Mouse (Mus musculus) regulatory T cell (primary cell): ENCODE measurements around the gene Vav2.

Experiments
- in situ Hi-C: fragments of 300-600 bp; cut with MboI, MseI; formaldehyde crosslinking; loops from one replicate; pipeline ENCODE4 v1.15.1; 2025; ENCODE audit warnings: high pct_unique_total_duplicates

The Vav2 gene

DNA sequence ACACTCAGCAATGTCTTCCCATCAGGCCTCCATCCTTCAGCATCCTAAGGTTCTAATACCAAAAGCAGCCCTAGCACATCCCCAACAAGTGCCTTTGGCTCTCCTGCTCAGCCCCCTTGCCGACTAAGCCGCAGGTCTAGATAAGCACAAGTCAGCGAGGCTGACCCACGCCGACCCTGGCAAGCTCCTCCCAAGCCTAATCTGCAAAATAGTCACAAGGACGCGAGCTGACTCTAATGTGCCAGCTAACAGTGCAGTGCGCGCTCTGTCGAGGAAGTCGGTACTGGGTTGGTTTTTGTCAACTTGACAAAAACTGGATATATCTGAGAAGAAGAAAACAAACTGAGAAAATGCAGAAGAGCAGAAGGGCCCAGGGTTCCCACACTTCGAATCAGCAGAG, 53.5 kb downstream of the Vav2 start:
- in situ Hi-C loops: no loop called here

DNA sequence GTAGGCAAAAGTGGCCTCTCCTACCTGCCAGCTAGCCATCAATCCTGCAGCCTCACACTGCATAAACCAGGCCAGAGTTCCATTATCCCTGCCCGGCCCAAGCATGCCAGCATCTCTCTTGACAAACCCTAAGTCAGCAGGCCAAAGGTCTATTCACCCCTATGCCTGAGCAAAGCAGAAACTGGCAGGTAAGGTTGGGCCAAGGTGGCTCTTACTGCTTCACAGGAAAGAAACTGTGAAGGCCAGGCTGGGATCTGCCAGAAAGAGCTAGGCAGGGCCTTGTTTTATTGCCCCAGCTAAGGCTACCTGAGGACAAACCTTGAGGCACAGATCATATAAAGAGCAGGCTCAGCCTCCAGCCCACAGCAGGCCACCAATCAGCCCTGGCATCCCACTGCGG, 55.4 kb downstream of the Vav2 start:
- in situ Hi-C loops: no loop called here

DNA sequence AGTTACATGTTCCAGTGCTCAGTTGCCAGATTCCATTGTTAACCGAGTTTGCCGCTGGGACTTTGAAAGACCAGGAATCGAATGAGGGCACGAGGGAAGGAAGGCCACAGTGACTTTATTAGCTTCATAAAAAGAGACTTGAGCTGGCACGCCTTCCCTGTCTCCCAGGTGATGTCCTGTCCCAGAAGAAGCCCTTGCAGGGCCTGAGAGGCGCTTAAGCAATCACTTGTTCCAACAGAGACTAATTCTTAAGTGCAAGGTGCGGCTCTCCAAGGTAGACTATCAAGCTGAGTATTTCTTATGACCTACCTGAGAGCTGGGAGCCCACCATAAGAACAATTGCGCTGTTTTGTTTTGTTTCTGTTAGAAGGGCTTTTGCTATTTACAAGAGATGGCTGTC, 57.9 kb downstream of the Vav2 start:
- in situ Hi-C loops: no loop called here

DNA sequence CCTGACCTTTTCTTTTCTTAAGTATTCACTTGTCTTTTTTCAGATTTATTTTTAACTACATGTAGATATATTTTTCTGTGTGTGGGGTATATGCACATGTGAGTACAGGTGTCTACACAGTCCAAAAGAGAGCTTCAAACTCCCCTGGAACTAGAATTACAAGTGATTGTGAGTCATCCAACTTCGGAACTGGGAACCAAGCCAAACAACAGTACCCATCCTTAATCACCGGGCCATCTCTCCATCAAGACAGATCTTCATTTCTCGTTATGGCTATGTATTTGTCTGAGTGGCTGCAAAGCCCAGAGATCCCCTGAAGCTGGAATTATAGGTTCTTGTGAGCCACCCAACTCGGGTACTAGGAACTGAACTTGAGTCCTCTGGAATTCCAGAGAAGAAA, 61.5 kb downstream of the Vav2 start:
- in situ Hi-C loops: no loop called here

DNA sequence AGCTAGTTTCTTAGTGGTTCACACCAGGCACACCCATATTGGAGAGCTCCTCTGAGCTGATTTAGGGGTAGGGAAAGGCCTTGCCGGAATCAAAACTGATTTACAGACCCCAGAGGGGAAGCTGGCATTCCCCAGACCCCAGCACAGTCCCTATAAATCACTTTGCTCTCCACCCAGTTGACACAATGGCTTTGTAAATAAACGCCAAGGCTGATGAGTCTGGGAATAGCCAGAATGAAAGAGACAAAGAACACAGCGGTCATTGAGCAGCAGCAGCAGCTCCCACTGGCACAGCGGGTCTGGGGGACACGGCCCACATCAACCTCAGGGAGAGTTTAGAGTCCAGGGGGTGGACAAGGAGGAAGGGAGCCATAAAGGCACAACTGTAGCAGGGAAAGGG, 65.0 kb downstream of the Vav2 start:
- in situ Hi-C loops: no loop called here

DNA sequence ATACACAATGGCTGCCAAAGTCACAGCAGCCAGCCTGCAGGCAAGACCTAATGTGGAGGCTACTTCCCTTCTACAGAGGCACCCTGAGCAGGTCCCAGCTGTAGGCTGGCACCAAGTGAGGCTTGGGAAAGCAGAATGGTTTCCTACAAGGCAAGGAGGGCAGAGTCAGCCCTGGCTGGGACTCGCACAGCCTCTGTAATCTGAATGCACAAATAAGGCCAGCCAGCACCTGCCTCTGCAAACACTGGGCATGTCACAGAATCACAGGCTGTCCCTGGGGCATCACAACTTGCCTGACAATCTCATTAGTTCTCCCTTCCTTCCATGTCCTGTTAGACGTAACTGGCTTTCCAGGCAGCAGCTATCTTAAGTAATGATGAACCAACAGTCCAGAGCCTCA, 68.4 kb downstream of the Vav2 start:
- in situ Hi-C loops: no loop called here

DNA sequence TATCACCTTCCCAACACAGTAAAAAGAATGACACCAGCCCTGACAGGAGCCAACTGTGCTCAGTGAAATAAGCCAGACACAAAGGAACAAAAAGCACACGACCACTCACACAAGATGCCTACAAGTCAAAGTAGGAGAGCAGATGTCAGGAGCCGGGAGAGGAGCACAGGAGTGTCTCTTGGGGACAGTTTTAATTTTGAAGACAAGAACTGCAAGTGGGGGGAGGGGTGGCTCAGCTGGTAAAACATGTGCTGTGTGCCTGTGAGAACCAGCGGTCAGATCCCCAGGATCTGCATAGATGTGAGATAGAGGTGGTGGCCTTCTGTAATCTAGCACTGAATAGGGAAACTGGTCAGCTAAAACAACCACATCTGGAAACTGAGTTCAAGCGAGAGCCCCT, 71.1 kb downstream of the Vav2 start:
- in situ Hi-C loops: no loop called here

DNA sequence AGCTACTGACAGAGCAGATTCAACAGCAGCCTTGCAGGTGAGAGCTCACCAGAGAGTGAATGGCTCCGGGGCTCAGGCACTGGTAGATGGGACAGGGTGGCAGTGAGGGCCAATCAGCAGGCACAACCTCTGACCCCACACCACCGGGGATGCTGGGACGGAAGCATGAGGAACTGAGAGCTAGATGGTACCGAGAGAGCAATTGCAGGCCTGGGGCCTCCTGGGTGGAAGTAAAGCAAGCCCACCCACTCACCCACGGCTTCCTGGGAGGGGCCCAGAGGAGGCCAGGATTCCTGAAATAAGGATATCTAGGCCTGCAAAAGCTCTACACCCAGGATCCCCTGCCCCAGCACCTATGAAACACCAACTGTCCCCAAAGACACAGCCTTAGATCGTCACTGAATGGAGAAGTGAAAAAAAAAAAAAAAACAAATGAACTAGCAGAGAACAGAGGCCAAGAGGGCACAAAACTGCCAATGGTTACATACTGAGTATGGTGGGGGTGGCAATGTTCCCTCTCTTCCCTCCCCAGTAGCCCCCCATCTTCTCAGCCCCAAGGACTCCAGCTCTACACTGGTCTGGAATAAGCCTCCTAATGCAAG, 72.1 kb downstream of the Vav2 start:
- in situ Hi-C loops: no loop called here

DNA sequence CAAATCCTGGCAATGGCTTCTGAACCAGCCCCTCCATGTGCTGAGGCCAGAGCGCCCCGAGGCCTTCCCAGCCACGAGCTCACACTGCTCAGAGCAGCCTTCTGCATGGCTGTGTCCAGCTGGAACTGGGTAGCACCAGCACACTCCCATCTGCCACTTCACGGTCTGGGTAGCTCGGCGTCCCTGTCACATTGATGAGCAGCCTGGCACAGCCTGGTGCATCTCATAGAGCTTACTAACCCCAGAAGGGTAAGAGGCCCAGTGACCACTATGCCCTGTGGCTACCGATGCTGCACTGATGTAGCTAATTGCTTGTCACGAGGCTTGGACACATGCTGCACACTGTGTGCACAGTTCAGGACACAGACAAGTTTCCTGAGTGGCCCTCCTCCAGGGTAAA, 74.1 kb downstream of the Vav2 start:
- in situ Hi-C loops: no loop called here

DNA sequence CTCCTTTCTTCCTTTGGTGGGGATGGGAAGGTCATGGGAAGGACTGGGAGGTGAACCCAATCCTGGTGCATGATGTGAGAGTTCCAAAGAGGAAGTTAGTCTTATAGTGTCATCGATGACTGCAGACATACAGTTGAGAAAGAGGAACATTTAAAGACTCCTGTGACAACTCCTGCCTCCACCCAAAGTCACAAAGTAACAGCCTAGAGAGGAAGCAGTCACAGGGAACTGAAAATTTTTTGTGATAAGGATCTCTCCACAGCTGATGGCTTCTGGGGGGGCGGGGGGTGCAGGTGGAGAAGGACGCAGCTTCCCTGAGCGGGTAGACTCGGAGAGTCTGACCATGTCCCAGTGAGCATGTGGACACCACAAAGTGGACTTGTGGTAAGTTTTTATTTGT, 76.5 kb downstream of the Vav2 start:
- in situ Hi-C loops: no loop called here

DNA sequence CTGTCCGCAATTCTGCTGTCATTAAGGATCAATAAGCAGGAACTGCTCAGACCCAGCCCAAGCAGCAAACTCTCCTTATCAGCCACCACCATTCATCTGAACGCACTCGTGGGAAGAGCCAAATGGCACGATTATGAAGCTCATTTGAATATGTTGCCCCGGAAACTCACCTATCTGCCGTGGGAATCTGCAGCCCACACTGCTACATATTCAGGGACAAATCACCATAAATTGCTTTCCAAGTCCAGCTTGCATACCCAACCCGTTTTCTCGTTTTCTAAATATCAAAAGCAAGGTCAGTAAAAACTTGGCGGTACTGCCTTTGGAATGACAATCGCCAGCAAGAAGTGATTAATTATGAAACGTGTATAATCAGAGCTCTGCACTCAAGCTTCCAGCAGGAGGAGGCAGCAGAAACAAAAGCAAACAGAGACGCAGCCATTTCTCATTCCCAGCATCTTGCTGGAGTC, 82.8 kb downstream of the Vav2 start:
- in situ Hi-C loops: no loop called here

DNA sequence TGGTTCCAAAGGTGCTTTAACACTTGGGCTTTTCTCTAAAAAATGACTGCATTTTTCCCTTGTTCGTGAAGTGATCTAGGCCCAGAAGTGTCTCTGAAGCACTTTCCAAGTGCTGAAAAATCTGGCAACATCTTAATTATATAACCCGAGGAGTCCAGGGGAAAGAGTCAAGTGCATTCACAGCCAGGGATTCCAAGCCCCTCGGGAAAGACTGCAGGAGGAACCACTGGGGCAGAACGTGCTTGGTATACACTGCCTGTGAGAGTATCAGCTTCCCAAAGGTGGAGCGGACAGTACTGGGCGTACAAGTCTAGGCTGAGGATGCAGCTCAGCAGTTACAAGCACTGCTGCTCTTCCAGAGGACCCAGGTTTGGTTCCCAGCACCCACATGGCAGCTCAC, 86.2 kb downstream of the Vav2 start:
- in situ Hi-C loops: no loop called here

DNA sequence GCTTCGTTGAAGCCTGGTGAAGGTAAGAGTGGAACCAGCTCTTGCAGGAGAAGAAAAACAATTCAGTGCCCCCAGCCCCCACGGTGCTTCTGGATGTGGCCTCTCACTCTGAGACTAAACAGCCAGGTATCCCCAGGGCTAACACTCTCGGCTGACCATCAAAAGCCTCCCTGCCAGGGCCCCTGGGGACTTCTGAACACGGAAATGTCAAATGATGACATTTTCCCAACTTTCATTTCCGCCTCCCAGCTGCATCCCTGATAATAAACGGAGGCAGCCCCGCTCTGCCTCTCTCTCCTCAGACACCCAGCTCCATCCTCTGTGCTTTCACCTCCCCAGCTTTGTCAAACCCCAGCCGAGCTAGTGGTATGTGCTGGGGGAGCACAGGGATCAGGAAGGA, 87.8 kb downstream of the Vav2 start:
- in situ Hi-C loops: no loop called here

DNA sequence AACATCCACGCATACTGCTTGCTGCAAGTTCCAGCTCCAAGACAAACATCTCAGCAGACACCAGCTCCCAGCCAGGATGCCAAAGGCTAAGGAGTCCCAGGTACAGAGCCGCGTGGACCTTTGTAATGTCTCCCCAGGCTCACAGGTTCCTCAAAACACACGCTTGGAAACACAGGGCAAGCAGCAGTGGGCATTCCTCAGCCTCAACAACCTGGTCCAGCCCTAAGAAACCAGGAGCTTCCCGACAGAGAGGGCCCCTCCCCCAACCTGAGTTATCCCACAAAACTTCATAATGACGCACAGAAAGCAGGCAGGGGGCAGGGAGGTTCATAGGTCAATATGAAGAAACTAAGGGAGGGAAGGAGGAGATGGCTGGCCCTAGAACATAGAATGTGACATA, 89.6 kb downstream of the Vav2 start:
- in situ Hi-C loops: no loop called here

DNA sequence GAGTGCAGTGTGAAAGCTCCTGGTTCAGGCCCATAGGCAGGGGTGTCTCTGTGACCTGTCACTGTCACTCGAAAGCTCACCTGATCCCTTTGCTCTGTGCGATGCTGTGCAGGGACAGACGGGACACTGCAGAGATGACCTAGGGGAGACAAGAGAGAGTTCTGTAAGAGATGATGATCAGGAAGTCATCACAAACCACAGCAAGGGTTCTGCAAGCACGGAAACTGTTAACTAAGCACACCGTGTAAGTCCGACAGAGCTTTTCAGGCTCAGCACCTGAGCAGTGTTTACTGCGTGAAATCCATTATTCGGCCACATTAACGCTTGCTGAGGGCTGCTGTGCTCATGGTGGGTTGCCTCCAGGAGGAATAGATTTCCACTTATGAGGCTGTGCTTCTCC, 90.2 kb downstream of the Vav2 start:
- in situ Hi-C loops: no loop called here

DNA sequence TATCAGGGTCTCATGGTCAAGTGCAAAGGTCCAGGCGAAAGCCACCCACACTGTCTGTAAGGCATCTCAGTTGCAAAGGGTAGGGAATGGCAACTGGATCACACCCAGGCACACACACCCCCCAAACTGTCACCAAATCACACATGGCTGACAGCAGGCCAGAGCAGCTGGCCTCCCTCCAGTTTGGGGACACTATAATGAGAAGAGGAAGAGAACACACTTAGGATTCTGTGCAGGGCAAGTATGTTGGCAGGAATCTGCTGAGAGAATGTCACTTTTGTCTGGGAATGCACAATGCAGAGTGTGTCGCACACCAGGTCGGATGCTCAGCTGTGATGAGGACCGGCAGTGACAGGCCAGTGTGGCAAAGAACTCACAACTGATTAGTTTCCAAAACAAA, 92.0 kb downstream of the Vav2 start:
- in situ Hi-C loops: no loop called here

DNA sequence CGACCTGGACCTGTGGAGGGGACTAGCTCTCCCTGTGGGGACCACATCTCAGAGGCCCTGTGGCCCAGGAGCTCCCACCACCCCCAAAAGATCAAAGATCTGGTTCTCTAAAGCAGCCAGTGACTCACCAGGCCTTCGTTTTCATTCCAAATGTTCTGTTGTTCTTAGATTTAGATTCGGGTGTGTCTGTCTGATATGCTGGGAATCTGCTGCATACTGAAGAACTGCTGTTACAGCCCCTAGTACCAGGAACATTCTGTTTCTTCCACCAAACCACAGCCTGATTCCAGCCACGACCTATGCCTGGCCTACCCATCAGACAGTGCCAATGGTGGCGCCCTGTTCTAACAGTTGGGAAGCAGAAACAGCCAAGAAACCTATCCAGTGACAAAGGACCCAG, 95.3 kb downstream of the Vav2 start:
- in situ Hi-C loops: no loop called here

DNA sequence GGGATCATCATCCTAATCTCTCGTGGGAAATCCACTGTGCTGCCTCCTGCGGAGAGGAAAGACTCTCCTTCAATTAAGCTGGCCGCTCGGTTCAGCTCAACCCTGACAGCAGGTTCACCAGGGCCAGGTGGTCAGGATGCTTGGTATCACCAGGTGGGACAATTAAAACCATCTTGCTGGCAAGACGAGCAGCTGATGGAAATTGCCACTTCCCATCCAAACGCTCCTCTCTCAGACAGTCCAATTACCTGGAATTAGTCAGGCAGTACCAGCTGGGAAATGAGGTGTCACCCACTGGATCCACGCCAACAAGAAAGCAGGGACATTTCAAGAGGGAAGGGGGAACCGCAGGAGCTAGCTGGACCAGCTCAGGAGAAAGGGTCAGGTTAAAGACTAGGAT, 96.4 kb downstream of the Vav2 start:
- in situ Hi-C loops: no loop called here

DNA sequence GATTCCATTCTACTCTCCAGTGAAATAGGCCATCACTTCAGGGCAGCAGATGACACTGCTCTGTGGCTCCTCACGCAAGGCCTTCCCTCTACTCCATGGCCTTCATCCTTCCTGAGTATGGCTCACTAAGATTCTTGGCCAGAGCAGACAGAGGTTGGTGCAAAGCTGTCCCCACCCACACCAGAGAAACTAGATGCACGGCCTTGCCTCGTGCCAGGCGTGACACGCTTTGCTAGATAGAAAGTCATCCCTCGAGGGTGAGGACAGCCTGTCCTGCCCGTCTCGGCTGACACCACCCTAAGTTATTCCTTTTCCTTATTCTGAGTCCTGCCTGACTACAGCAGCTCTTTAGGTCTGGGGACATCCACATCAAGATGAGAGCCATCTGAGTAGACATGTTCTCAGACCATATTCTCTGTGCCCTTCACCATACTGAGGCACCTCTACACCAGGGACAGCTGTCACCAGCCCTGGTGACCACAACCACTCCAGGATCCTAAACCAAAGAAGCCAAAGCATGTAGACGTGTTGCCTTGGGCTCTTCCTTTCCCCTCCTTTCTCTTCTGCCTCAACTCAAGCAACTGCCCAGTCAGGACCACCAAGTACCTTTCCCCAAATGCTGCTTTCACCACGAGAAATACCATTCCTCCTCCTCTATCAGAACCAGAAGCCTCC, 97.3 kb downstream of the Vav2 start:
- in situ Hi-C loops: no loop called here

DNA sequence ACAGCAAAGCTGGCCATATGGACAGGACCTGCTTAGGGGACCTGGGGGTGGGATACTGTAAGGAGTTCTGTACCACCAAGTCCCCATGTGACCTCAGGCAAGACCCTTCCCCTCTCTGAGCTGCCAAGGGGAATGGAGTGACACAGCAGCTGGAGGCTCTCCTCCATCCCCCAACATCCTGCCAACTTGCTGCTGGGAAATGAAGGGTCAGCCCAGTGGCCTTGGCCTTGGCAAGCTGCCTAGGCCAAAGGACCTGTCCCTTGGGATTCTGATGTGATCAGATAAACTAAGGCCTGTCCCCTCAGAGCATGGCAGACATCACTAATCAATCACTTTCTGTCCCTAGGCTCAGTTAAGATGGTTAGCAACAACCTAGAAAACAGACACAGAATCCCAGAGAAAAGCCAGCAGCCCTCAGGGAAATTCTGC, 98.2 kb downstream of the Vav2 start:
- in situ Hi-C loops: no loop called here

DNA sequence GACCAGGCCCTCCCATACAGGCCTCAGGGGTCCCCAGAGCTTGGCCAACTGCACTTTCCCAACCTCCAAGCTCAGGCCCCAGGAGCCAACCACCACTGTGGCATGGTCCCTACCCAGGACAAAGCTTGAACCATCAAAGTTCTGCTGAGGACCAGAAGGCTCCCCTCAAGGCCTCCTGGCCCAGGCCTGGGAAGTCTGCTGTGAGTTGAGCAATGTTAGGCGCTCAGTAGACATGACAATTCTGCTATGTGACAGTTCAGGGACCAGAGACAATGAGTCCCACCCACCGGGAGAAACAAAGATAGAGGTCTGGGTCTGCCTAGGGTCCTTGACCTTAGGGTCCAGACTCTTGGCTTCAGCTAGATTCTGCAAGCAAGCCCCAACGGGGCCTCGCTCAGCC, 98.9 kb downstream of the Vav2 start:
- in situ Hi-C loops: no loop called here

DNA sequence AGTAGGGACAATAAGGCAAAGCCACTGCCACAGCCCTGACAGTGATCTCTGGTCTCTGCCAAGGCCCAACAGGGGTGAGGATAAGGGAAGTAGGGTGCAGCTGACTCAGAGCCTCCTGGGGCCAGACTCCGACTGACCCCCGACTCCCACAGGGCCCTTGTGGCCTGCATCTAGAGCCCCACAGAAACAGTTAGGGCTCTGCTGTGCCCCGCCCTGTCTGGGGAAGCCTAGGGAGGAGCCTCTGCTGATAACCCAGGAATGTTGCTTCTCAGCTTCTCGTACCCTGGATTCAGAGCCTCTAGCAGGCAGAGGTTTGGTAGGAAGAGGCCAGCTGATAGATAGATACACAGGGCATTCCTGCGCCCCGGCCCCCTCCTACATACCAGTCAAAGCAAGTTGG, 99.8 kb downstream of the Vav2 start:
- in situ Hi-C loops: no loop called here

DNA sequence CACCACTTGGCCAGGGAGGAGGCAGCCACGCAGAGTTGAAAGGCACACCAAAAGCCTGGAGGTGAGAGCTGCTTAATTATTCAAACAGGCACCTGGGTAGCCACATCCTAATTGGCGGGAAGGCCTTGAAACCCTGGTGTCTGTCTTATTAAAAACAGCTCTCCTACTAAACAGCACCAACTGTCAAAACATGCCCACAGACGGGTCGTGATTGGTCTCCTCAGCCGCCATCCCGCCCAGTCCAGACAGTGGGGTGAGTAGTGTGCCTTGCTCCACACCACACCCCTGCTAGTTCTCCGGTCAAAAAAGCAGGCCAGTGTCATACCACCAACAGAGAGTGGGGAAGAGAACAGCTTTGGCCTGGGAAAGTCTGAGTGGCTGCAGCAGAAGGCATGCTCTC, 100.5 kb downstream of the Vav2 start:
- in situ Hi-C loops: no loop called here

DNA sequence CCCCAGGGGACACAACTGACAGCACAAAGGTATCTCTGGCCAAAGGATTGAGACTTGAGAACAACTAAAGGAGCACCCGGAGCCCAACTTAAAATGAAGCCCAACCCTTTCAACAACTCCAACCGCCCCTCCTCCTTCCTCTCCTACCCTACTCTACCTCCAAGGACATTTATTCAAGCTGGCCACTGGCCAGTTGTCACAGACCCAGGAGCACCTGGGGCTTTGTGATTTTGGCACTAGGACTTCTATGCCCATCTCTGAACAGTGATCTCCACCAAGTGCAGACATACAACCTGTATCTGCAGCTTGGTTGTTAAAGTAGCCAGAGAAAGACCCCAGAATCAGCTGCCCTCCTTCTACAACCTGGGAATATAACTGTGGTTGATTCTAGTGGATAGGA, 102.1 kb downstream of the Vav2 start:
- in situ Hi-C loops: no loop called here
